Mouse (Mus musculus): ENCODE measurements at regions not wholly inside any gene's neighbourhood (a gene's known extent, or its start where the extent isn't known, plus 50 kb on each side); places are given as distances from the start of the nearest gene placed in this dataset.

GRCm38 (mm10) chrX:10994910-10995309 lies 280.1 kb downstream of the Mid1ip1 start:
- TF ChIP-seq CTCF (IDR thresholded peaks at IDR 0.05; ENCODE audit: low read depth) (no peak), EP300 (IDR thresholded peaks at IDR 0.05; ENCODE audit: low read depth) (no peak)

Data from liver, postnatal 0 days (tissue).